Mouse (Mus musculus) cerebellum, adult 2 months (tissue): ENCODE data around the gene Mlh3. TPM values are rescaled to one million over a fixed set of nuclear protein-coding genes. Genes with fewer than 3 reads are reported as not detected.

ENCODE experiments used
- DNase-seq, 2 experiments: peaks; one replicate each; pipeline ENCODE4 v3.0.0; 2021
- H3K27ac ChIP-seq: fragments of 200-500 bp; 2 replicates; pipeline ENCODE4 v1.5.1; 2012; ENCODE audit warnings: low read length, control low read depth, inconsistent platforms; ENCODE audit not compliant: insufficient read depth
- H3K27me3 ChIP-seq: fragments of 200-500 bp; 2 replicates; pipeline ENCODE4 v1.6.1; 2012; ENCODE audit warnings: inconsistent platforms, mild to moderate bottlenecking, low read length, moderate library complexity; ENCODE audit not compliant: control insufficient read depth, insufficient read depth
- H3K4me1 ChIP-seq: fragments of 200-500 bp; 2 replicates; pipeline ENCODE4 v1.6.1; 2011; ENCODE audit warnings: low read length; ENCODE audit not compliant: control insufficient read depth, insufficient read depth
- H3K4me3 ChIP-seq: fragments of 200-500 bp; replicated peaks from 2 replicates; pipeline ENCODE3; 2011; ENCODE audit warnings: mild to moderate bottlenecking, low read depth, low read length, control low read depth; ENCODE audit not compliant: insufficient read depth
- CTCF ChIP-seq: fragments of 200-500 bp; IDR thresholded peaks from 2 replicates; pipeline ENCODE4 v1.5.1; 2011; ENCODE audit warnings: low read depth, mild to moderate bottlenecking, control low read depth, low read length, moderate library complexity, borderline replicate concordance; ENCODE audit not compliant: insufficient read depth
- POLR2A ChIP-seq: fragments of 200-500 bp; IDR thresholded peaks from 2 replicates; pipeline ENCODE4 v1.6.1; 2011; ENCODE audit warnings: low read length, control low read depth, borderline replicate concordance; ENCODE audit not compliant: insufficient read depth
- WGBS: fragments of 180-500 bp; shearing (Covaris S2); methylation state at CpG from one replicate; pipeline ENCODE4 v1.1.7; 2018; 5-methylcytosine and 5-hydroxymethylcytosine counted together
- polyA plus RNA-seq: library from polyadenylated mRNA; depleted of rRNA; stranded (reverse); fragments of >200 nt; gene quantifications from 2 replicates; pipeline ENCODE4 v1.2.3, GENCODE M21; 2012

Gene Mlh3
- polyA plus RNA-seq, 1 experiment: 11.7 TPM

DNA sequence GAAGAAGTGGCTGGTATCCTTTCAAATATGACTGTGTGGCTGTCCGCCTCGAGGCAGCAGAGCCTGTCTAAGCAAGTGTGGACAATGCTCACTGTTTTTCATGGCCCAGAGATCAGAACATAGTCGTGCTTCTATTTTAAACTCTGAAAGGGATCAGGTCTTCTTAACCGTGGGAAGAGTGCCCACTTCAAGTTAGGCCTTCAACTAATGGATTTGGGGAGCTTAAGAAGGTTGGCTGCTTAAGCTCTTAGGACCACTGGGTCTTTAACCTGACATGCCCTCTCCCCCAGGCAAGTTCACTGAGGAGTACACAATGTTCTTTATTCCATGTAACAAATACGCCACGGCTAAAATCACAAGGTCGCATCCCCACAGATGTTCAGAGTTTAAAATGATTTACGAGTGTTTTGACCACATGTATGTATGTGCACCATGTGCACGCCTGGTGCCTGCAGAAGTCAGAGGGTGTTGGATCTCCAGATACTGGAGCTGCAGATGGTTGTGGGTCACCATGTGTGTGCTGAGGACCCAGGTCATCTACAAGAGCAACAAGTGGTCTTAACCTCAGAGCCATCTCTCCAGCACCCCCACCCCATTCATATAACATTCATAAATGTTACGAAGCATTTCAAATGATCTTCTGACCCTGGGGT lies 27.1 kb upstream of the Mlh3 start:
- Histone ChIP-seq H3K27me3 (no peaks in the 10 kb centered on the region), H3K27ac (no peak overlapping the region), H3K4me1 (no peaks in the 10 kb centered on the region), H3K4me3 (no peak overlapping the region)
- TF ChIP-seq CTCF (no peak), POLR2A (no peak)
- no peak for DNase-seq
- WGBS: 79% methylated on average over 10 of the region's 10 CpGs

DNA sequence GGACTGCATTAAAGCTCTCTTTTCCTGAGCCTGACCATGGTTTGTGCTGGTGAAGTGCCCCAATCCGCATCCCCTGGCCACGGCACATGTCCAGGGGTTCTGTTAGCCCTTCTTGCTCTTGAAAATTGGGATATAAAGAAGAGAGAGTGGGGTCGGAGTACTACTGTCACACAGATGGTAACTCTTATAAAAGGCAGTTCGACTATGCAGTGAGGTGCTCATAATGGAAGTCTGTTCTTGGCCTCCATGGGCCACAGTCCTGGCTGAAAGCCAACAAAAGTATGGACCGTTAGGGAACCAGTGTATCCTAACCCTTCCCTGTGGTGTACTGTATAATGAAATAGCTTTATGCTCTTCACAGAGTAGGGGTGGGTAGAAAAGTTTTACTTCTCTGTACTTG lies 26.5 kb upstream of the Mlh3 start:
- H3K4me1 ChIP-seq: no peaks in the 10 kb centered on the region
- no peak overlapping the region for H3K4me3 ChIP-seq
- WGBS: 53% methylated on average over 5 of the region's 5 CpGs
- H3K27me3 ChIP-seq: no peaks in the 10 kb centered on the region
- no peak overlapping the region for H3K27ac ChIP-seq
- TF ChIP-seq CTCF (no peak), POLR2A (no peak)
- DNase-seq: no peak

DNA sequence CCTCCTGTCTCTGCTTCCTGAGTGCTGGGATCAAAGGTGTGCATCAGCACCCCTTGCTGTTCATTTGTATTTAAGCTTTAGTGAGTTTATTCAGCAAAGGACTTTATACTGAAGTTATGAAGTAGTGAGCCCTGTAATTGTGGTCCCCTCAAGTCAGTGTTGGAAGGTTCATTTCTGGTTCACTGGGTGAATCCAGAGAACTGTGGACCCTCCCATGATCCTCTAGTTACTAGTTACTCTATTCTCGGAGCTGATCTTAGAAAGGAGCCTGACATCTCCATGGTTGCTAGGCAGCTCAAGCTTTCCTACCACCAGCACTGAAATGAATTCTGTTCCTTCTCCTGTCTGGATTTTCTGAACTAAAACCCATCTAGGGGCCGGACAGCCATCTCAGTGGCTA lies 25.1 kb upstream of the Mlh3 start:
- H3K27ac ChIP-seq: no peak overlapping the region
- no peak for DNase-seq
- no peak for TF ChIP-seq POLR2A
- TF ChIP-seq CTCF: no peak
- no peak overlapping the region for H3K4me3 ChIP-seq
- no peaks in the 10 kb centered on the region for H3K4me1 ChIP-seq
- 81% methylated on average over 2 of the region's 2 CpGs for WGBS
- no peaks in the 10 kb centered on the region for H3K27me3 ChIP-seq

DNA sequence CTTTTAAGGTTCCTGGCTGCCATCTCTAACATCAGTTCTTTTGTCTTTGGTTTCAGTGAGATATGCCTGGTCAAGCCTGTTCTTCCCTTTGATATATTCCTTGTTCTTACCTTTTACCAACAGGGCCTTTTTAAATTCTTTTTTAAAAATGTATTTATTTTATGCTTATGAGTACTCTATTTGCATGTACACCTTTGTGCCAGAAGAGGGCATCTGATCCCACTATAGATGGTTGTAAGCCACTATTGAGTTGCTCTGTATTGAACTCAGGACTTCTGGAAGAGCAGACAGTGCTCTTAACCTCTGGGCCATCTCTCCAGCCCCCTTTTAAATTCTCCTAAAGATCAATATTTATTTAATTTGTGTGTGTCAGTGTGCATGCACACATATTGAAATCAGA lies 22.5 kb upstream of the Mlh3 start:
- Histone ChIP-seq H3K4me1 (0 out of 2 replicates have a peak, but pooled peaks cover 3% of the 10 kb centered on the region), H3K27me3 (peaks cover 2% of the 10 kb centered on the region; the same call in 1 of the 2 replicates), H3K4me3 (no peak overlapping the region), H3K27ac (no peak overlapping the region)
- DNase-seq: no peak
- no peak for TF ChIP-seq CTCF
- TF ChIP-seq POLR2A: no peak

DNA sequence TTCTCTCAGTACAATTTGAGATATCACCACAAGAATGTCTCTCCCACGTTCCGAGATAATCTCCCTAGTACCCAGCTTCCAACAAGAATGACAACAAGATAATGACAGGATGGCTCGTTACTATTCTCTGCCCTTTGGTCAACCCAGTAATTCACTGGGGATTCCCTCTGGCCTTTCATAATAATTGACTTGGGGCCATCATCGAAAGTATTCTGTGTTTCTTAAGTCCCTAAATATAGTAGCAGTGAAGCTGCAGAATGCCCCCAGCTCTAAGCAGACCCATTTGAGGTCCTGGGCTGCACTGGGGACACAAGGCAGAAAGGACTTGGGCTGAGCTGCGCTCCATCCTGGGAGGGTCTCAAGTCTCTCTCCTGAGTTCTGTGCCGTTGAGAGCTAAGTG lies 21.9 kb upstream of the Mlh3 start:
- DNase-seq: no peak
- TF ChIP-seq POLR2A (no peak), CTCF (no peak)
- 83% methylated on average over 6 of the region's 6 CpGs for WGBS

GRCm38 (mm10) chr12:85291541-85291940 lies 21.1 kb upstream of the Mlh3 start:
- no peak for TF ChIP-seq CTCF
- TF ChIP-seq POLR2A: no peak
- Histone ChIP-seq H3K4me3 (no peak overlapping the region), H3K4me1 (0 out of 2 replicates have a peak, but pooled peaks cover 3% of the 10 kb centered on the region), H3K27ac (no peak overlapping the region), H3K27me3 (peaks cover 2% of the 10 kb centered on the region; the same call in 1 of the 2 replicates)
- DNase-seq: no peak

More for the DNA sequence above, 21.9 kb upstream of the Mlh3 start:
- H3K4me3 ChIP-seq: no peak overlapping the region
- H3K27me3 ChIP-seq: peaks cover 2% of the 10 kb centered on the region; the same call in 1 of the 2 replicates
- 0 out of 2 replicates have a peak, but pooled peaks cover 3% of the 10 kb centered on the region for H3K4me1 ChIP-seq
- H3K27ac ChIP-seq: no peak overlapping the region

GRCm38 (mm10) chr12:85290633-85291032 lies 20.2 kb upstream of the Mlh3 start:
- no peak for DNase-seq
- WGBS: 77% methylated on average over 10 of the region's 10 CpGs
- H3K4me3 ChIP-seq: no peak overlapping the region
- H3K27ac ChIP-seq: no peak overlapping the region
- TF ChIP-seq CTCF: no peak
- no peak for TF ChIP-seq POLR2A
- H3K27me3 ChIP-seq: peaks cover 2% of the 10 kb centered on the region; the same call in 1 of the 2 replicates
- 0 out of 2 replicates have a peak, but pooled peaks cover 3% of the 10 kb centered on the region for H3K4me1 ChIP-seq

GRCm38 (mm10) chr12:85289157-85290000 lies 19.0 kb upstream of the Mlh3 start:
- TF ChIP-seq POLR2A: no peak
- Histone ChIP-seq H3K4me1 (0 out of 2 replicates have a peak, but pooled peaks cover 3% of the 10 kb centered on the region), H3K4me3 (no peak overlapping the region), H3K27ac (no peak overlapping the region), H3K27me3 (peaks cover 2% of the 10 kb centered on the region; the same call in 1 of the 2 replicates)
- DNase-seq: no peak
- 53% methylated on average over 24 of the region's 24 CpGs for WGBS
